ENCODE assay signal across 17 mouse cellular contexts in the genomic region with DNA sequence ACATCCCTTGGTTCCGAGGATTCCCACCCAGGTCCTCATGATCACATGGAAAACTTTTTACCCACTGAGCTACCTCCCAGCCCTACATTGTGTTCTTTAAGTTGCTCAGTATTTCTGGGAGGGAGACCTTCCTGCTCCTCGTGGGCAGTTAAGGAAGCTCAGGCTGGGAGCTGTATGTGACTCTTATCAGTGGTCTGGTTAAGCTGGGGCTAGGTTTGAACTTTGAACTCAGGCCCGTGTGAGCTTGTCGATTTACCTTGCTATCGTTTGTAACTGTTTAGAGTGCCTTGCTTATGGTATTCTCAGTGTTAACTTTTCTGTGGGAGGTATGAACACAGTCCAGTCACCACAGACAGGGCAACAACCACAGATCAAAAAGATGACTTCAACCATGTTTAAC.
A peak's percentile ranks its signal among the peaks of the same experiment; 100 is the strongest.
DNase-seq lines count a peak whose midpoint lies in the region; ATAC-seq lines count a peak whose summit lies in the region.
"Had no signal": no experiment of that assay in that cellular context is flagged by ENCODE, and none has a peak within 500 bp of the region (broad histone marks: within the 10 kb centered on the region; RNA-seq: fewer than 3 reads in every experiment).

No protein-coding gene starts in this region.

- H3K9ac ChIP-seq in intestine, embryonic 16.5 days (ENCODE audit: low read depth, low read length): no peak overlapping the region
- no peak overlapping the region for H3K9ac ChIP-seq in stomach, embryonic 16.5 days (ENCODE audit: low read length)
- no peak overlapping the region for H3K9ac ChIP-seq in hindbrain, embryonic 14.5 days
- H3K9ac ChIP-seq: heart, embryonic 13.5 days; hindbrain, embryonic 13.5 days had no signal

- ATAC-seq in intestine, embryonic 16.5 days: peak; percentile 43
- peak; percentile 51; the same call in 1 of the 2 replicates for ATAC-seq in stomach, embryonic 16.5 days (ENCODE audit: insufficient read depth, low FRiP score)
- no peak for ATAC-seq in frontal cortex, adult (ENCODE audit: low TSS enrichment)
- ATAC-seq in hindbrain, embryonic 14.5 days (ENCODE audit: low FRiP score): no peak
- ATAC-seq: forebrain, embryonic 14.5 days had no signal

- 56% methylated on average over 5 of the region's 5 CpGs for WGBS in heart, embryonic 10.5 days
- WGBS in intestine, embryonic 16.5 days: 51% methylated on average over 5 of the region's 5 CpGs
- 50% methylated on average over 5 of the region's 5 CpGs for WGBS in stomach, embryonic 16.5 days
- 87% methylated on average over 5 of the region's 5 CpGs for WGBS in hindbrain, embryonic 14.5 days

- intact Hi-C loops in heart, postnatal 14 days (cut with DNase I): no loop called here

- no peak for DNase-seq in heart, embryonic 10.5 days (ENCODE audit: low spot score)
- DNase-seq in heart, postnatal 14 days: no peak
- no peak for DNase-seq in thymus, postnatal 4 days
- no peak for DNase-seq in hindbrain, embryonic 14.5 days (ENCODE audit: low spot score)
- DNase-seq: adrenal gland, postnatal 14 days; cerebellum, adult 11-12 months; cerebellum, adult 9-11 months; cerebellum, postnatal 36 days; gastrocnemius, postnatal 25 days; heart, postnatal 4 days had no signal

- no peak overlapping the region for H3K4me3 ChIP-seq in heart, embryonic 10.5 days
- no peak overlapping the region for H3K4me3 ChIP-seq in intestine, embryonic 16.5 days (ENCODE audit: low read length)
- H3K4me3 ChIP-seq in stomach, embryonic 16.5 days (replicated peaks; ENCODE audit: low read length): no peak overlapping the region
- H3K4me3 ChIP-seq in hindbrain, embryonic 14.5 days (replicated peaks; ENCODE audit: low read length): no peak overlapping the region
- H3K4me3 ChIP-seq: forebrain, embryonic 10.5 days; heart, embryonic 13.5 days; hindbrain, embryonic 13.5 days had no signal

- peak overlapping the region; percentile 80; the same call in 1 of the 2 replicates for H3K27ac ChIP-seq in heart, embryonic 10.5 days
- H3K27ac ChIP-seq in intestine, embryonic 16.5 days (ENCODE audit: low read length): peak overlapping the region; percentile 87
- H3K27ac ChIP-seq in stomach, embryonic 16.5 days (ENCODE audit: low read length): no peak overlapping the region
- H3K27ac ChIP-seq in hindbrain, embryonic 14.5 days: no peak overlapping the region
- H3K27ac ChIP-seq: forebrain, embryonic 10.5 days; heart, embryonic 13.5 days; hindbrain, embryonic 13.5 days had no signal

- peaks cover 51% of the 10 kb centered on the region for H3K4me1 ChIP-seq in heart, embryonic 10.5 days
- peaks cover 45% of the 10 kb centered on the region for H3K4me1 ChIP-seq in intestine, embryonic 16.5 days (ENCODE audit: control insufficient read depth, insufficient read depth, low read length)
- H3K4me1 ChIP-seq in stomach, embryonic 16.5 days (ENCODE audit: control insufficient read depth, insufficient read depth, low read length): peaks cover 16% of the 10 kb centered on the region
- H3K4me1 ChIP-seq in hindbrain, embryonic 14.5 days (replicated peaks; ENCODE audit: control insufficient read depth, insufficient read depth, low read length): no peaks in the 10 kb centered on the region; the same call in 1 of the 2 replicates

- no peaks in the 10 kb centered on the region for H3K36me3 ChIP-seq in heart, embryonic 10.5 days
- H3K36me3 ChIP-seq in intestine, embryonic 16.5 days (ENCODE audit: control insufficient read depth, insufficient read depth, low read length): no peaks in the 10 kb centered on the region
- no peaks in the 10 kb centered on the region for H3K36me3 ChIP-seq in stomach, embryonic 16.5 days (ENCODE audit: control insufficient read depth, insufficient read depth, low read length)
- H3K36me3 ChIP-seq in hindbrain, embryonic 14.5 days (replicated peaks; ENCODE audit: control insufficient read depth, insufficient read depth): no peaks in the 10 kb centered on the region
- H3K36me3 ChIP-seq: forebrain, embryonic 10.5 days; heart, embryonic 13.5 days; hindbrain, embryonic 13.5 days had no signal

- no peaks in the 10 kb centered on the region for H3K27me3 ChIP-seq in heart, embryonic 10.5 days (ENCODE audit: insufficient read depth, poor library complexity, severe bottlenecking)
- H3K27me3 ChIP-seq in intestine, embryonic 16.5 days (replicated peaks; ENCODE audit: control insufficient read depth, insufficient read depth, low read length): no peaks in the 10 kb centered on the region
- no peaks in the 10 kb centered on the region for H3K27me3 ChIP-seq in stomach, embryonic 16.5 days (ENCODE audit: control insufficient read depth, insufficient read depth, low read length)
- H3K27me3 ChIP-seq in hindbrain, embryonic 14.5 days (ENCODE audit: control insufficient read depth, insufficient read depth, low read length): no peaks in the 10 kb centered on the region
- H3K27me3 ChIP-seq: heart, embryonic 13.5 days; hindbrain, embryonic 13.5 days had no signal

- no peak overlapping the region for H3K4me2 ChIP-seq in intestine, embryonic 16.5 days (ENCODE audit: low read depth, low read length)
- no peak overlapping the region for H3K4me2 ChIP-seq in stomach, embryonic 16.5 days (ENCODE audit: low read depth, low read length)
- H3K4me2 ChIP-seq in hindbrain, embryonic 14.5 days (replicated peaks): no peak overlapping the region
- H3K4me2 ChIP-seq: heart, embryonic 13.5 days; hindbrain, embryonic 13.5 days had no signal

- H3K9me3 ChIP-seq in heart, embryonic 10.5 days: no peaks in the 10 kb centered on the region
- H3K9me3 ChIP-seq in intestine, embryonic 16.5 days (ENCODE audit: control insufficient read depth, low read length): no peaks in the 10 kb centered on the region
- H3K9me3 ChIP-seq in stomach, embryonic 16.5 days (replicated peaks; ENCODE audit: control insufficient read depth, low read length): no peaks in the 10 kb centered on the region
- H3K9me3 ChIP-seq in hindbrain, embryonic 14.5 days (ENCODE audit: control insufficient read depth, low read length): no peaks in the 10 kb centered on the region
- H3K9me3 ChIP-seq: forebrain, embryonic 10.5 days; heart, embryonic 13.5 days; hindbrain, embryonic 13.5 days had no signal

Comparison
In these comparisons a context has a peak if more than half of its experiments do, and no peak if none do; other contexts are left out.
1. H3K27ac ChIP-seq: peak in heart, embryonic 10.5 days (single experiment) and intestine, embryonic 16.5 days (single experiment); none in stomach, embryonic 16.5 days (single experiment) and hindbrain, embryonic 14.5 days (single experiment).
2. ATAC-seq: peak in intestine, embryonic 16.5 days (single experiment) and stomach, embryonic 16.5 days (single experiment); none in frontal cortex, adult (single experiment) and hindbrain, embryonic 14.5 days (single experiment).